Mouse (Mus musculus): ENCODE measurements at regions not wholly inside any gene's neighbourhood (a gene's known extent, or its start where the extent isn't known, plus 50 kb on each side); places are given as distances from the start of the nearest gene placed in this dataset.
"Not testable (repeated sequence)": the region's sequence is repeated elsewhere in the genome, so short reads cannot be mapped to it uniquely, and the experiment has no call there.

DNA sequence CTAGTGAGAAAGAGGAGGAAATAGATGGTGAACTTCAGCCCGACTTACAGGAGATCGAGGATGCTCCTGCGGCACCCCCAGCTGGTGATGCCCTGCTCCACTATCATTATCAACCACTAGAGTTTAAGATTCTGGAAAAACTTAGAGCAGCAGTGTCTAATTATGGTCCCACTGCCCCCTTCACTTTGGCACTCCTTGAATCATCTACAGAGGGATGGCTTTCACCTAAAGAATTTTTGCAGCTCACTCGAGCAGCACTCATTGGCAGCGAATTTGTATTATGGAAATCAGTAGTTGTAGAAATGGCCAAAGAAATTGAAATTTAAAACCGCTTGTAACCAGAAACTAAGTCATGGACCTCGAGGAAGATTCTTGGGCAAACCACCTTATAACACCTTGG is 1229.1 kb upstream of the Arrdc3 start:
- no peak for DNase-seq

DNA sequence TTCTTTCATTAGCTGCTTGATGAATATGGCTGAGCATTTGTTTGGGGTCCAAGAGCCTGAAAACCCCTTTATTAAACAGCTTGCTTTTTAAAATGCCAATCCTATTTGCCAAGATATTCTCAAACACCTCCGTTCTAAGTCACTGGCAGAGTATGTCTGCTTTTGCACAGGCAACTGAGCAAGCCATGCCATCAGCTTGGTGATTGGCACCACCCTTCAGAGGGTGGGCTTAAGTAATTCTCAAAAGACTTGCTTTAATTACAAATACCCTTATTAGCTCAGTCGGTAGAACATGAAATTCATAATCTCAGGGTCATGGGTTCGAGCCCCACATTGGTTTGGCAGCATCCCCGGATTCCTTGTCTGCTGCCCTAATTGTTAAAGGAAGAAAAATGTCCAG is 1228.5 kb upstream of the Arrdc3 start:
- DNase-seq = no peak

- not testable (repeated sequence) for DNase-seq
Measured at GRCm38 (mm10) chr13:79668796-79669195, 1214.4 kb upstream of the Arrdc3 start.

- DNase-seq = peak; percentile 89
Measured at GRCm38 (mm10) chr13:79673358-79673757, 1209.8 kb upstream of the Arrdc3 start.

GRCm38 (mm10) chr13:79697847-79698625 is 1185.1 kb upstream of the Arrdc3 start:
- DNase-seq = peak; percentile 2

- no peak for DNase-seq
Measured at GRCm38 (mm10) chr13:79699521-79699920, 1183.7 kb upstream of the Arrdc3 start.
